Mouse (Mus musculus): ENCODE measurements around the gene Cep112. TPM values are rescaled to one million over a fixed set of nuclear protein-coding genes. Genes with fewer than 3 reads are reported as not detected.

Gene Cep112
- 7.8 TPM for polyA plus RNA-seq (2017; shearing (Covaris generic))

GRCm38 (mm10) chr11:108424889-108425591, at the start of gene Cep112:
Gene Cep112, plus strand, starts transcription at chr11:108425192.

Other genes starting within 250 kb of the Cep112 start
- gene Apoh, start 81.8 kb upstream of the Cep112 start, polyA plus RNA-seq (2017; shearing (Covaris generic)): not detected
- 51.3 TPM for gene Prkca, start 81.3 kb upstream of the Cep112 start, polyA plus RNA-seq (2017; shearing (Covaris generic))